Mouse (Mus musculus) lung, postnatal 0 days (tissue): ENCODE measurements around the gene Gnai2.

ENCODE experiments used
- CTCF ChIP-seq: IDR thresholded peaks from 2 replicates; pipeline ENCODE4 v1.5.1; 2016; ENCODE audit warnings: antibody characterized with exemption, mild to moderate bottlenecking
- EP300 ChIP-seq: IDR thresholded peaks from 2 replicates; pipeline ENCODE4 v1.6.1; 2016; ENCODE audit warnings: antibody characterized with exemption, mild to moderate bottlenecking, control low read depth

- TF ChIP-seq CTCF (no peak), EP300 (no peak)
Observed at GRCm38 (mm10) chr9:107605041-107605661, 30.0 kb downstream of the Gnai2 start.
